Mouse (Mus musculus) megakaryocyte-erythroid progenitor cell, adult 5-6 weeks (primary cell): ENCODE data around the gene Gm11756. TPM values are rescaled to one million over a fixed set of nuclear protein-coding genes. Genes with fewer than 3 reads are reported as not detected.
"Not testable (repeated sequence)": the region's sequence is repeated elsewhere in the genome, so short reads cannot be mapped to it uniquely, and the experiment has no call there.

ENCODE experiments used
- ATAC-seq: replicated peaks from 2 replicates; pipeline ENCODE4 v1.8.0; 2016; ENCODE audit warnings: mild to moderate bottlenecking, inconsistent platforms; ENCODE audit not compliant: severe bottlenecking, poor library complexity, low FRiP score, low TSS enrichment
- total RNA-seq, 2 experiments: library from RNA; stranded (forward) in 1 of 2; stranded (reverse) in 1 of 2; fragments of 200-1000, 215-1000 nt in 1 of 2; fragments of >200 nt in 1 of 2; fragmentation: Nextera tagmentation in 1 of 2; gene quantifications; 2 replicates each; pipeline ENCODE4 v1.2.3; 2014 to 2017

Gm11756 gene
- total RNA-seq (2014; fragmentation: Nextera tagmentation) (not detected in 2 replicates), total RNA-seq (2017) (not detected in 2 replicates)

DNA sequence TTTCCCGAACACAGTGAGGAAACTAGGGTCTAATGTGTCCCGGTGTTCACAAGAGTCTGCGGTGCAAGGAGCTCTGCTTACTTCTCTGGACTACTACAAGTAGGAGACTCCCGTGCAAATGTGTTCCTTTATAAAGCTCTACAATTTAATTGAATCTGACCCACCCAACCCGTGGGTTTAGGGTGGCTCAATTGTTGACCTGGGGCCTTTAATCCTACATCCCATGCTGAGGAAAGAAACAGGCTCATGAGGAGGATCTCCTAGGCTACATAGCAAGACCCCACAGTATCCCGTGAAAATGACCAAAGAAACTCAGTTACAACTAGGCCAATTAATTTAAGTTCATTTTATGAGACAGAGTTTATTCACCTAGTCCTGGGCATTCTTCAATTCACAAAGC lies at the start of gene Gm11756:
Gene Gm11756, minus strand, starts transcription at position 101 of the 400 bp plus-strand sequence.
- not testable (repeated sequence) for ATAC-seq

- ATAC-seq = no peak
Observed at GRCm38 (mm10) chr4:73950375-73950896, 29.9 kb upstream of the Gm11756 start, which contains the start of gene 2310002L09Rik. TSS of gene 2310002L09Rik (minus strand) at chr4:73950846.

- not testable (repeated sequence) for ATAC-seq
Observed at GRCm38 (mm10) chr4:73905853-73906252, 14.7 kb downstream of the Gm11756 start, which contains the start of gene Gm13871. TSS of gene Gm13871 (minus strand) at chr4:73905953.

DNA sequence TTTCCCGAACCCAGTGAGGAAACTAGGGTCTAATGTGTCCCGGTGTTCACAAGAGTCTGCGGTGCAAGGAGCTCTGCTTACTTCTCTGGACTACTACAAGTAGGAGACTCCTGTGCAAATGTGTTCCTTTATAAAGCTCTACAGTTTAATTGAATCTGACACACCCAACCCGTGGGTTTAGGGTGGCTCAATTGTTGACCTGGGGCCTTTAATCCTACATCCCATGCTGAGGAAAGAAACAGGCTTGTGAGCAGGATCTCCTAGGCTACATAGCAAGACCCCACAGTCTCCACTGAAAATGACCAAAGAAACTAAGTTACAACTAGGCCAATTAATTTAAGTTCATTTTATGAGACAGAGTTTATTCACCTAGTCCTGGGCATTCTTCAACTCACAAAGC lies 29.5 kb downstream of the Gm11756 start, which contains the start of gene Gm11757:
Gene Gm11757, minus strand, starts transcription at position 101 of the 400 bp plus-strand sequence.
- ATAC-seq = not testable (repeated sequence)

- ATAC-seq = not testable (repeated sequence)
Observed at GRCm38 (mm10) chr4:73876166-73876565, 44.4 kb downstream of the Gm11756 start, which contains the start of gene Gm11758. TSS of gene Gm11758 (minus strand) at chr4:73876266.

Other genes starting within 250 kb of the Gm11756 start
- gene Gm428, start 237.2 kb downstream of the Gm11756 start, total RNA-seq (2014; fragmentation: Nextera tagmentation) = not detected in 2 replicates
- gene Gm428, start 237.2 kb downstream of the Gm11756 start, total RNA-seq (2017) = not detected in 2 replicates
- not detected in 2 replicates for gene Rasef, start 129.8 kb downstream of the Gm11756 start, total RNA-seq (2014; fragmentation: Nextera tagmentation)
- not detected in 2 replicates for gene Rasef, start 129.8 kb downstream of the Gm11756 start, total RNA-seq (2017)
- gene Gm11758, start 44.5 kb downstream of the Gm11756 start, total RNA-seq (2014; fragmentation: Nextera tagmentation) = not detected in 2 replicates
- not detected in 2 replicates for gene Gm11758, start 44.5 kb downstream of the Gm11756 start, total RNA-seq (2017)
- gene Gm11757, start 29.6 kb downstream of the Gm11756 start, total RNA-seq (2014; fragmentation: Nextera tagmentation) = not detected in 2 replicates
- gene Gm11757, start 29.6 kb downstream of the Gm11756 start, total RNA-seq (2017) = not detected in 2 replicates
- gene Gm13871, start 14.8 kb downstream of the Gm11756 start, total RNA-seq (2014; fragmentation: Nextera tagmentation) = not detected in 2 replicates
- gene Gm13871, start 14.8 kb downstream of the Gm11756 start, total RNA-seq (2017) = not detected in 2 replicates
- not detected in 2 replicates for gene 2310002L09Rik, start 30.1 kb upstream of the Gm11756 start, total RNA-seq (2014; fragmentation: Nextera tagmentation)
- not detected in 2 replicates for gene 2310002L09Rik, start 30.1 kb upstream of the Gm11756 start, total RNA-seq (2017)
- gene Frmd3, start 92.7 kb upstream of the Gm11756 start, total RNA-seq (2014; fragmentation: Nextera tagmentation) = not detected in 2 replicates
- gene Frmd3, start 92.7 kb upstream of the Gm11756 start, total RNA-seq (2017) = not detected in 2 replicates